Mouse (Mus musculus): ENCODE results near the gene Cavin2. TPM values are rescaled to one million over a fixed set of nuclear protein-coding genes. Genes with fewer than 3 reads are reported as not detected.

The Cavin2 gene
- total RNA-seq (2023): 3.2 TPM

DNA sequence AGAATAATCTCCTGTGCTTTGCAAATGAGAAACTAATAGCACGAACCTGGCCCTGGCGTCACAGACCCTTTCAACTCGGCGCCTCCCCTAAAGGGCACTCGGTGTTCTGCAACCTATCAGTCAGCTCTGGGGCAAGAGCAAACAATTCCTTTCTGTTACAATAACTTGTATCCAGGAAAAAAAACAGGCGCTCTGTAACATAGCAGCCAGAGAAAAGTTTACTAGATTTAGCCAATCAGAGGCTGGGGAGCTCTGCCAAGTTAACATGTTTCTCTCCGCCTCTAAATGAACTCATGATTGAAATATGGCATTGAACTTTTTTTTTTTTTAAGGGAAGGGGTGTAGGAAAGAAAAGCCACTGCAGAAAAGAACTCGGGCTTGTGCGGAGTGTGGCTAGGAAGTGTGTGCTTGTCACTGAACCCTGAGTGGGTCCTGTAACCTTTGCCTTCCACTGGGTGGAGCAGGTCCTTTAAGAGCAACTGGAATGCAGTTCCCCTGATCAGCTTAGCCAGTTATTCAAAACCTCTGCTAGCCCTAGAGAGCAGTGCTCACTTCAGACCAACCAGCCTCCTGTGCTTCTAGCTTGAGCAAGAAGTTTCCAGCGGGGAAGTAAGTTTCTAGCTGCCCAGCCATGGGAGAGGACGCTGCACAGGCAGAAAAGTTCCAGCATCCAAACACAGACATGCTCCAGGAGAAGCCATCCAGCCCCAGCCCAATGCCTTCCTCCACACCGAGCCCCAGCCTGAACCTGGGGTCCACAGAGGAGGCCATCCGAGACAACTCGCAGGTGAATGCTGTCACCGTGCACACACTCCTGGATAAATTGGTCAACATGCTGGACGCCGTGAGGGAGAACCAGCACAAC, at the start of gene Cavin2:
Gene Cavin2 (plus strand): TSS at position 372 of the 865 bp plus-strand sequence.

Other genes with a start within 250 kb of the Cavin2 start
- gene Nabp1, start 189.3 kb downstream of the Cavin2 start, total RNA-seq (2023): 110 TPM